Mouse (Mus musculus): ENCODE data around the gene Prr11. TPM values are rescaled to one million over a fixed set of nuclear protein-coding genes. Genes with fewer than 3 reads are reported as not detected.

The Prr11 gene
- total RNA-seq, 1 experiment = 9.6 TPM

DNA sequence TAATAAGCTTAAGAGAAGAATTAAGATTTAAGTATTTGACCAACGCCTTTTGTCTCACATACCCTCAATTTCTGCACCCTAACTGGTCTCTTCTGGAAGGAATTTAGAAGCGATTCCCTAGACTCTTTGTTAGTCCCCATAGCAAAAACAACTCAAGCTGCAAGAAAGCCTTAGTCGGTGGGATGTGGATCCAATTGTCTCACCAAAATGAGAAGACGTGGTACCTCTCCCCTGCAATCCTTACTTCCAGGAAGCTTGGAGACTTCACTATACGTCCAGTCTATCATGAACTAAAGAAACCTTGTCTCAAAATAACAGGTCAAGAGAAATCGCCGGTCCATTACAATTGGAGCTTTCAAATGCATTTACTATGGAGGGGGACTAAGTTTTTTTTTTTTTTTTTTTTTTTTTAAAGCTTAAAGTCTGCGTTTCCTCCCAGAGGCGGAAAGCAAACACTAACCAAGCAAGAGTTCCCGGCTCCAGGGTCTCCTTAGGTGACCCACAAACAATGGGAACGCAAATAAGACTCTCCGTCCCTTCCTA lies 17.8 kb upstream of the Prr11 start:
- no peak for DNase-seq (ENCODE audit: low read depth, low spot score)
- Histone ChIP-seq H3K36me3 (ENCODE audit: control insufficient read depth, insufficient read depth, low read length, poor library complexity, severe bottlenecking) (peaks cover 19% of the 10 kb centered on the region), H3K27ac (ENCODE audit: insufficient read depth, low read depth, low read length, poor library complexity, severe bottlenecking) (peak overlapping the region; percentile 45; the same call in 1 of the 2 replicates), H3K4me1 (ENCODE audit: control insufficient read depth in 2 of 2, insufficient read depth in 2 of 2, low read length in 2 of 2, poor library complexity in 1 of 2) (peaks cover 0 to 4% of the 10 kb centered on the region in 2 experiments; a peak in 1 of 4 replicates), H3K9me3 (ENCODE audit: control insufficient read depth, insufficient read depth, low read depth, low read length) (no peaks in the 10 kb centered on the region), H3K9ac (ENCODE audit: insufficient read depth, low read depth, low read length, poor library complexity, severe bottlenecking) (peak overlapping the region; percentile 75), H3K4me3 (ENCODE audit: insufficient read depth in 1 of 2, low read depth in 1 of 2, low read length in 2 of 2, poor library complexity in 1 of 2, severe bottlenecking in 1 of 2) (peak overlapping the region; percentile 87 to 99)
- in situ Hi-C loops (cut with MboI; ENCODE audit: low sequenced_read_pairs in 2 of 2, unreplicated experiment in 2 of 2) = no loop called here
- no peak for TF ChIP-seq CHD2 (IDR thresholded peaks at IDR 0.05; ENCODE audit: low read depth, low read length)
- TF ChIP-seq ZNF384 (IDR thresholded peaks at IDR 0.05; ENCODE audit: low read depth, low read length) = peak; percentile 89

DNA sequence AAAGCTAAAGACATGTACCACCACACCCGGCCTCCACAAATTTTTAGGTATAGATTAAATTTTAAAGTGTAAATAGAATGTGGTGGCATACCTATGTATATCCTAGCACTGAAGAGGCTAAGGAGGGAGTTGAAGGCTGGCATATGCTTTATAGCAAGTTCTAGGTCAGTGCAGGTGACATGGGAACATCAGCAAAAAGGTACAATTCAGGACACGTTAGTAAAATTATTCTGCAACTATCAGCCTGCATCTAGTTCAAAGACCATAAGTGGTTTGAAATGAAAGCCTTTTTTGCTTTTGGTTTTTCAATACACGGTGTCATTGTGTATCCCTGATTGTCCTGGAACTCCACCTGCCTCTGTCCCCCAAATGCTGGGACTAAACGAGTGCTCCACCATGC lies 17.1 kb upstream of the Prr11 start:
- Histone ChIP-seq H3K9ac (ENCODE audit: insufficient read depth, low read depth, low read length, poor library complexity, severe bottlenecking) (no peak overlapping the region), H3K4me3 (ENCODE audit: insufficient read depth in 1 of 2, low read depth in 1 of 2, low read length in 2 of 2, poor library complexity in 1 of 2, severe bottlenecking in 1 of 2) (peak overlapping the region in 1 of 2 experiments; percentile 87; a peak in 1 of 4 replicates), H3K4me1 (ENCODE audit: control insufficient read depth in 2 of 2, insufficient read depth in 2 of 2, low read length in 2 of 2, poor library complexity in 1 of 2) (peaks cover 0 to 4% of the 10 kb centered on the region in 2 experiments; a peak in 1 of 4 replicates), H3K27ac (ENCODE audit: insufficient read depth, low read depth, low read length, poor library complexity, severe bottlenecking) (no peak overlapping the region), H3K36me3 (ENCODE audit: control insufficient read depth, insufficient read depth, low read length, poor library complexity, severe bottlenecking) (peaks cover 16% of the 10 kb centered on the region), H3K9me3 (ENCODE audit: control insufficient read depth, insufficient read depth, low read depth, low read length) (no peaks in the 10 kb centered on the region)
- DNase-seq (ENCODE audit: low read depth, low spot score) = no peak
- TF ChIP-seq HCFC1 (IDR thresholded peaks at IDR 0.05; ENCODE audit: borderline replicate concordance, insufficient read depth, low read length) (no peak), ZNF384 (IDR thresholded peaks at IDR 0.05; ENCODE audit: low read depth, low read length) (no peak), ZC3H11A (IDR thresholded peaks at IDR 0.05; ENCODE audit: borderline replicate concordance, low read depth, low read length) (no peak), CHD2 (IDR thresholded peaks at IDR 0.05; ENCODE audit: low read depth, low read length) (no peak), MAFK (IDR thresholded peaks at IDR 0.05; ENCODE audit: insufficient read depth, low read depth, low read length) (no peak)
- in situ Hi-C loops (cut with MboI; ENCODE audit: low sequenced_read_pairs in 2 of 2, unreplicated experiment in 2 of 2) = no loop called here

DNA sequence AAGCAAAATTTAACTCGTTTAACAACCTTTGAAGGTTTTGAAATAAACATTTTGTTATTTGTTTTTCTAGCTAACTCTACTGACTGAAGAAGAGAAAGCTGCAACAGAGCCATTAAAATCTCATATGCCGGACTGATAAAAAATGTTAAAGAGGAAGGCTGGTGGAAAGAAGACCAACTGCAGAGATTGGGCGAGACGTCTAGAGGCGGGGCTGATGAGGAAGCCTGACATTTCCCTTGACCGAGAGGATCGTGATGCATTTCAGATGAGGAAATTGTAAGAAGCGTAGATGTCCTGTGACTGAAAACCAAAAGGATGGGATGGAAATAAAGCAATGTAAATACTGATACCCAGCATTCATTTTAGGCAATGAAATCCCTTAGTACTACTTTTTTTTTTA lies 13.4 kb upstream of the Prr11 start:
- H3K4me1 ChIP-seq (ENCODE audit: control insufficient read depth in 2 of 2, insufficient read depth in 2 of 2, low read length in 2 of 2, poor library complexity in 1 of 2) = no peaks in the 10 kb centered on the region
- TF ChIP-seq MAFK (IDR thresholded peaks at IDR 0.05; ENCODE audit: insufficient read depth, low read depth, low read length) = no peak
- no peak for TF ChIP-seq HCFC1 (IDR thresholded peaks at IDR 0.05; ENCODE audit: borderline replicate concordance, insufficient read depth, low read length)
- TF ChIP-seq CHD2 (IDR thresholded peaks at IDR 0.05; ENCODE audit: low read depth, low read length) = no peak
- TF ChIP-seq ZNF384 (IDR thresholded peaks at IDR 0.05; ENCODE audit: low read depth, low read length) = no peak
- TF ChIP-seq ZC3H11A (IDR thresholded peaks at IDR 0.05; ENCODE audit: borderline replicate concordance, low read depth, low read length) = no peak
- peaks cover 10% of the 10 kb centered on the region for H3K36me3 ChIP-seq (ENCODE audit: control insufficient read depth, insufficient read depth, low read length, poor library complexity, severe bottlenecking)
- H3K4me3 ChIP-seq (ENCODE audit: insufficient read depth in 1 of 2, low read depth in 1 of 2, low read length in 2 of 2, poor library complexity in 1 of 2, severe bottlenecking in 1 of 2) = no peak overlapping the region
- DNase-seq (ENCODE audit: low read depth, low spot score) = no peak
- no peaks in the 10 kb centered on the region for H3K9me3 ChIP-seq (ENCODE audit: control insufficient read depth, insufficient read depth, low read depth, low read length)
- in situ Hi-C loops (cut with MboI; ENCODE audit: low sequenced_read_pairs in 2 of 2, unreplicated experiment in 2 of 2) = no loop called here
- H3K9ac ChIP-seq (ENCODE audit: insufficient read depth, low read depth, low read length, poor library complexity, severe bottlenecking) = no peak overlapping the region
- H3K27ac ChIP-seq (ENCODE audit: insufficient read depth, low read depth, low read length, poor library complexity, severe bottlenecking) = no peak overlapping the region

DNA sequence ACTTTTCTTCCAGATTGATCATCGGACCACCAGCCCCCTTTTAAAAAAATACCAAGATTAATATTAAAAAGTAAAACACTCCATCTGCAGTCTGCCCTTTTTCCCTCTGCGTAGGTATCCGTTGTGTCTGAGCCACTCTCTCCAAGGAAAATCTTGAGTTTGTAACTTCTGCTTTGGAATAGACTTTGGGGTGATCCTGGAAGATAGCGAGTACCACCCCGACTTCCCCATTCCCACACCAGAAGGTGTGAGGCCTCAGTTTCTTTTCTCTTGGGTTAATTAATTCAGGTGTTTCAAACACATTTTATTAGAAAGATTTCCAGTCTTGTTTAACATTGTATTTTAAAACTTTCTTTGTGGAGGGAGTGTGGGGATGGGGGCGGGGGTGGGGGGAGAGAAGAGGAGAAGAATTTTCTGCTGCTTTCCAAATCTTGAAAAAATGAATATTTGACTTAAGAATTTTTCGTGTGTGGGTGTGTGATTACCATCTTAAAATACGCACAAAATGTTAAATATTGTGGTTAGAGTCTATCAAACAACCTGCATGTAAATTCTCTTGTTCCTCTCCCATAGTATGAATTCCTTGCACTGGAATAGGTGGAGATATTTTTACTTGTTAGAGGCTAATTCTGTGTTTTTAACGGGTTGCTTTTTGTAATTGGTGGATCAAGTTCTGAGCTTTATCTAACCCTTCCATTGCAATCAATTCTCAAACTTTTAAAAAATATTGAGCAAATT lies 1.8 kb upstream of the Prr11 start:
- in situ Hi-C loops (cut with MboI; ENCODE audit: low sequenced_read_pairs in 2 of 2, unreplicated experiment in 2 of 2) = no loop called here
- Histone ChIP-seq H3K4me1 (ENCODE audit: control insufficient read depth in 2 of 2, insufficient read depth in 2 of 2, low read length in 2 of 2, poor library complexity in 1 of 2) (peaks cover 0 to 9% of the 10 kb centered on the region in 2 experiments; a peak in 1 of 4 replicates), H3K9me3 (ENCODE audit: control insufficient read depth, insufficient read depth, low read depth, low read length) (no peaks in the 10 kb centered on the region), H3K9ac (ENCODE audit: insufficient read depth, low read depth, low read length, poor library complexity, severe bottlenecking) (peak overlapping the region; percentile 98; the same call in 1 of the 2 replicates), H3K4me3 (ENCODE audit: insufficient read depth in 1 of 2, low read depth in 1 of 2, low read length in 2 of 2, poor library complexity in 1 of 2, severe bottlenecking in 1 of 2) (peak overlapping the region; percentile 92 to 94), H3K27ac (ENCODE audit: insufficient read depth, low read depth, low read length, poor library complexity, severe bottlenecking) (no peak overlapping the region; the same call in 1 of the 2 replicates), H3K36me3 (ENCODE audit: control insufficient read depth, insufficient read depth, low read length, poor library complexity, severe bottlenecking) (peaks cover 2% of the 10 kb centered on the region; the same call in 1 of the 2 replicates)
- TF ChIP-seq CHD2 (IDR thresholded peaks at IDR 0.05; ENCODE audit: low read depth, low read length) (no peak), ZNF384 (IDR thresholded peaks at IDR 0.05; ENCODE audit: low read depth, low read length) (no peak), HCFC1 (IDR thresholded peaks at IDR 0.05; ENCODE audit: borderline replicate concordance, insufficient read depth, low read length) (no peak), MAFK (IDR thresholded peaks at IDR 0.05; ENCODE audit: insufficient read depth, low read depth, low read length) (no peak), ZC3H11A (IDR thresholded peaks at IDR 0.05; ENCODE audit: borderline replicate concordance, low read depth, low read length) (no peak)
- no peak for DNase-seq (ENCODE audit: low read depth, low spot score)
